Mouse (Mus musculus) MEL (cell line): ENCODE measurements around the gene Ndufs4. TPM values are rescaled to one million over a fixed set of nuclear protein-coding genes. Genes with fewer than 3 reads are reported as not detected.

Source experiments
- DNase-seq: peaks from one replicate; pipeline ENCODE4 v3.0.0; 2011; ENCODE audit warnings: low read depth, low spot score
- H3K27ac ChIP-seq: 2 replicates; pipeline ENCODE4 v1.5.1; 2012; ENCODE audit warnings: low read depth, mild to moderate bottlenecking, control low read depth, low read length, moderate library complexity; ENCODE audit not compliant: control insufficient read depth
- H3K27me3 ChIP-seq, 2 experiments: fragments of 150-350 bp in 1 of 2; sonication (generic) in 1 of 2; 2 replicates each; pipeline ENCODE4 v1.6.1; 2012; ENCODE audit warnings: low read length in 2 of 2, mild to moderate bottlenecking in 2 of 2, improper control_type of control experiment in 1 of 2, moderate library complexity in 1 of 2; ENCODE audit not compliant: insufficient read depth in 2 of 2, control insufficient read depth in 1 of 2
- H3K36me3 ChIP-seq, 2 experiments: 2 replicates each; pipeline ENCODE4 v1.6.1; 2012 to 2014; ENCODE audit warnings: low read length in 2 of 2, improper control_type of control experiment in 1 of 2, inconsistent platforms in 1 of 2, mild to moderate bottlenecking in 1 of 2; ENCODE audit not compliant: insufficient read depth in 2 of 2, control insufficient read depth in 1 of 2
- H3K4me1 ChIP-seq, 2 experiments: fragments of 150-350 bp in 1 of 2; sonication (generic) in 1 of 2; 2 replicates each; pipeline ENCODE4 v1.6.1; 2012; ENCODE audit warnings: low read length in 2 of 2, improper control_type of control experiment in 1 of 2, mild to moderate bottlenecking in 1 of 2; ENCODE audit not compliant: insufficient read depth in 2 of 2, control insufficient read depth in 1 of 2
- H3K4me3 ChIP-seq, 2 experiments: fragments of 150-350 bp in 1 of 2; sonication (generic) in 1 of 2; 2 replicates each; pipeline ENCODE4 v1.5.1; 2012; ENCODE audit warnings: low read depth in 2 of 2, low read length in 2 of 2, mild to moderate bottlenecking in 2 of 2, moderate library complexity in 2 of 2, control low read depth in 1 of 2, improper control_type of control experiment in 1 of 2; ENCODE audit not compliant: control insufficient read depth in 1 of 2, insufficient read depth in 1 of 2
- H3K79me2 ChIP-seq: 2 replicates; pipeline ENCODE4 v1.6.1; 2012; ENCODE audit warnings: mild to moderate bottlenecking, low read length, moderate library complexity; ENCODE audit not compliant: control insufficient read depth, poor library complexity, insufficient read depth
- H3K9ac ChIP-seq: 2 replicates; pipeline ENCODE4 v1.6.1; 2012; ENCODE audit warnings: low read depth, mild to moderate bottlenecking, control low read depth, low read length, moderate library complexity; ENCODE audit not compliant: control insufficient read depth, poor library complexity, severe bottlenecking
- H3K9me3 ChIP-seq: fragments of 150-350 bp; sonication (generic); replicated peaks from 2 replicates; pipeline ENCODE4 v1.6.1; 2012; ENCODE audit warnings: mild to moderate bottlenecking, low read length, improper control_type of control experiment, moderate library complexity; ENCODE audit not compliant: insufficient read depth
- CTCF ChIP-seq, 3 experiments: IDR thresholded peaks in 2 of 3; conservative IDR thresholded peaks in 1 of 3; 2 replicates each; pipeline ENCODE4 v1.5.1; 2011 to 2012; ENCODE audit warnings: low read length in 3 of 3, low read depth in 2 of 3, mild to moderate bottlenecking in 2 of 3, improper control_type of control experiment in 1 of 3, inconsistent platforms in 1 of 3, mixed read lengths in 1 of 3, moderate library complexity in 1 of 3; ENCODE audit not compliant: control insufficient read depth in 1 of 3, insufficient read depth in 1 of 3, poor library complexity in 1 of 3, severe bottlenecking in 1 of 3
- E2F4 ChIP-seq: IDR thresholded peaks from 2 replicates; pipeline ENCODE4 v1.6.1; 2011; ENCODE audit warnings: low read depth, low read length, improper control_type of control experiment, borderline replicate concordance
- ELF1 ChIP-seq: IDR thresholded peaks from 2 replicates; pipeline ENCODE4 v1.6.1; 2014; ENCODE audit warnings: low read depth, mild to moderate bottlenecking, inconsistent platforms, low read length, improper control_type of control experiment, moderate library complexity
- EP300 ChIP-seq, 2 experiments: IDR thresholded peaks; 2 replicates each; pipeline ENCODE4 v1.6.1; 2011; ENCODE audit warnings: improper control_type of control experiment in 2 of 2, low read length in 2 of 2, low read depth in 1 of 2, mild to moderate bottlenecking in 1 of 2
- ETS1 ChIP-seq: IDR thresholded peaks from 2 replicates; pipeline ENCODE4 v1.6.1; 2012; ENCODE audit warnings: low read depth, mild to moderate bottlenecking, inconsistent platforms, low read length, improper control_type of control experiment, moderate library complexity
- GABPA ChIP-seq: IDR thresholded peaks from 2 replicates; pipeline ENCODE4 v1.6.1; 2012; ENCODE audit warnings: low read depth, mild to moderate bottlenecking, inconsistent platforms, low read length, improper control_type of control experiment, moderate library complexity
- MAFK ChIP-seq: IDR thresholded peaks from 2 replicates; pipeline ENCODE4 v1.6.1; 2011; ENCODE audit warnings: low read depth, mild to moderate bottlenecking, low read length, improper control_type of control experiment, borderline replicate concordance
- MAX ChIP-seq: IDR thresholded peaks from 2 replicates; pipeline ENCODE4 v1.6.1; 2011; ENCODE audit warnings: low read length, improper control_type of control experiment
- MAZ ChIP-seq: IDR thresholded peaks from 2 replicates; pipeline ENCODE4 v1.6.1; 2012; ENCODE audit warnings: low read depth, mild to moderate bottlenecking, inconsistent platforms, low read length, improper control_type of control experiment
- MEF2A ChIP-seq: IDR thresholded peaks from 2 replicates; pipeline ENCODE4 v1.6.1; 2014; ENCODE audit warnings: low read depth, mild to moderate bottlenecking, inconsistent platforms, low read length, improper control_type of control experiment; ENCODE audit not compliant: poor library complexity, insufficient replicate concordance, severe bottlenecking; ENCODE audit errors: extremely low read depth
- MXI1 ChIP-seq: IDR thresholded peaks from 2 replicates; pipeline ENCODE4 v1.6.1; 2011; ENCODE audit warnings: mild to moderate bottlenecking, low read depth, low read length, improper control_type of control experiment
- MYB ChIP-seq: IDR thresholded peaks from 2 replicates; pipeline ENCODE4 v1.6.1; 2011; ENCODE audit warnings: mild to moderate bottlenecking, low read depth, low read length, improper control_type of control experiment
- POLR2A ChIP-seq, 2 experiments: IDR thresholded peaks; 2 replicates each; pipeline ENCODE4 v1.6.1; 2011 to 2012; ENCODE audit warnings: low read length in 2 of 2, mild to moderate bottlenecking in 2 of 2, control low read depth in 1 of 2, improper control_type of control experiment in 1 of 2, low read depth in 1 of 2, moderate library complexity in 1 of 2; ENCODE audit not compliant: control insufficient read depth in 1 of 2, insufficient read depth in 1 of 2, poor library complexity in 1 of 2
- POLR2AphosphoS2 ChIP-seq: IDR thresholded peaks from 2 replicates; pipeline ENCODE4 v1.6.1; 2011; ENCODE audit warnings: low read length, improper control_type of control experiment
- POLR2AphosphoS5 ChIP-seq: IDR thresholded peaks from 2 replicates; pipeline ENCODE4 v1.6.1; 2012; ENCODE audit warnings: low read depth, borderline replicate concordance, mild to moderate bottlenecking, inconsistent platforms, low read length, moderate library complexity, mixed read lengths
- SMC3 ChIP-seq: IDR thresholded peaks from 2 replicates; pipeline ENCODE4 v1.6.1; 2011; ENCODE audit warnings: low read depth, low read length, improper control_type of control experiment
- TAL1 ChIP-seq: IDR thresholded peaks from 2 replicates; pipeline ENCODE4 v1.6.1; 2012; ENCODE audit warnings: mild to moderate bottlenecking, inconsistent platforms, low read length, moderate library complexity, mixed read lengths
- TCF12 ChIP-seq: IDR thresholded peaks from 2 replicates; pipeline ENCODE4 v1.6.1; 2014; ENCODE audit warnings: low read depth, mild to moderate bottlenecking, inconsistent platforms, low read length, improper control_type of control experiment, moderate library complexity
- USF1 ChIP-seq: IDR thresholded peaks from 2 replicates; pipeline ENCODE4 v1.6.1; 2014; ENCODE audit warnings: low read depth, mild to moderate bottlenecking, inconsistent platforms, low read length, improper control_type of control experiment, moderate library complexity
- USF2 ChIP-seq, 2 experiments: IDR thresholded peaks; 2 replicates each; pipeline ENCODE4 v1.6.1; 2011 to 2012; ENCODE audit warnings: improper control_type of control experiment in 2 of 2, low read length in 2 of 2, borderline replicate concordance in 1 of 2, inconsistent platforms in 1 of 2, low read depth in 1 of 2, mild to moderate bottlenecking in 1 of 2; ENCODE audit not compliant: insufficient read depth in 1 of 2
- ZC3H11A ChIP-seq: IDR thresholded peaks from 2 replicates; pipeline ENCODE4 v1.6.1; 2012; ENCODE audit warnings: low read depth, mild to moderate bottlenecking, inconsistent platforms, low read length, improper control_type of control experiment
- ZMIZ1 ChIP-seq: IDR thresholded peaks from 2 replicates; pipeline ENCODE4 v1.6.1; 2012; ENCODE audit warnings: low read depth, mild to moderate bottlenecking, inconsistent platforms, low read length, improper control_type of control experiment, moderate library complexity
- ZNF384 ChIP-seq: IDR thresholded peaks from 2 replicates; pipeline ENCODE4 v1.6.1; 2012; ENCODE audit warnings: low read depth, mild to moderate bottlenecking, inconsistent platforms, low read length, improper control_type of control experiment
- polyA plus RNA-seq, 2 experiments: library from polyadenylated mRNA; stranded (reverse) in 1 of 2; unstranded in 1 of 2; fragments of >175 nt in 1 of 2; fragments of >200 nt in 1 of 2; gene quantifications; 2 replicates each; pipeline versions ENCODE4 v1.2.1 to v1.2.4; 2012; ENCODE audit warnings: low replicate concordance in 2 of 2, low read depth in 1 of 2; ENCODE audit not compliant: insufficient read length in 2 of 2, insufficient read depth in 1 of 2, missing spikeins in 1 of 2
- total RNA-seq: library from RNA; depleted of rRNA; stranded (reverse); fragments of 300-350 nt; gene quantifications from 2 replicates; pipeline ENCODE4 v1.2.3, GENCODE M21; 2012

Ndufs4 gene
- total and polyA plus RNA-seq, 3 experiments, result 76.8 to 176 TPM; not detected in 1

DNA sequence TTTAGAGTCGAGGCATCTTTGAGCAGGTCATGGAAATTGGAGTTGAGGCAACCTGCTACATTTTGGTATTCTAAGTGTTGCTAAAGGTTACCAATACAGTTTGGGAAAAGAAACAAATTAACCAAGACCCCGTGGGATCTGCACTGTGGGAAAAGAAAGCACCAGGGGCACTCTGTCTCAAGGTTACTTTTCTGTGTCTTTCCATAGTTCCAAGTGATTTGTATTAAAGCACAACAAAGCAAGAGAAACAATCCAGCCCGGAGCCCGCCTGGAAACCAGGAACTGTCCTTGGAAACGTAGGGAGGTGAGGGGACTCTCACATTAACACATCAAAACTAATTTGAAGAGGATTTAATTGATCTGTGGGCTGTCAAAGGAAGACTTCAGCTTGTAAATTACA lies 18.8 kb upstream of the Ndufs4 start:
- no peak for DNase-seq
- H3K9ac ChIP-seq, result no peak overlapping the region
- H3K27me3 ChIP-seq, result peaks cover 2 to 5% of the 10 kb centered on the region in 2 experiments
- no peaks in the 10 kb centered on the region for H3K4me1 ChIP-seq
- H3K27ac ChIP-seq, result no peak overlapping the region
- H3K36me3 ChIP-seq, result no peaks in the 10 kb centered on the region
- no peaks in the 10 kb centered on the region for H3K79me2 ChIP-seq
- TF ChIP-seq TAL1, result no peak
- TF ChIP-seq ZMIZ1, result no peak
- TF ChIP-seq TCF12, result no peak
- TF ChIP-seq MAX, result no peak
- no peak for TF ChIP-seq ELF1
- no peak for TF ChIP-seq MXI1
- no peak for TF ChIP-seq USF2 (IDR thresholded peaks at IDR 0.05; ENCODE audit: borderline replicate concordance in 1 of 2, insufficient read depth in 1 of 2, low read depth in 1 of 2, low read length in 2 of 2)
- TF ChIP-seq POLR2AphosphoS2, result no peak
- TF ChIP-seq EP300 (IDR thresholded peaks at IDR 0.05; ENCODE audit: low read depth in 1 of 2, low read length in 2 of 2), result no peak
- no peak for TF ChIP-seq USF1
- no peak for TF ChIP-seq SMC3
- no peak for TF ChIP-seq POLR2A (IDR thresholded peaks at IDR 0.05; ENCODE audit: control insufficient read depth in 1 of 2, insufficient read depth in 1 of 2, low read depth in 1 of 2, low read length in 2 of 2, poor library complexity in 1 of 2)
- no peak for TF ChIP-seq MAZ
- no peak for TF ChIP-seq GABPA
- TF ChIP-seq ZC3H11A, result no peak
- no peak for TF ChIP-seq MYB
- no peak for TF ChIP-seq MAFK
- no peak for TF ChIP-seq CTCF (IDR thresholded peaks at IDR 0.05 in 2 of 3, conservative IDR thresholded peaks at IDR 0.05 in 1 of 3; ENCODE audit: control insufficient read depth in 1 of 3, insufficient read depth in 1 of 3, low read depth in 2 of 3, low read length in 3 of 3, poor library complexity in 1 of 3, severe bottlenecking in 1 of 3)
- H3K4me3 ChIP-seq, result no peak overlapping the region
- no peaks in the 10 kb centered on the region for H3K9me3 ChIP-seq

DNA sequence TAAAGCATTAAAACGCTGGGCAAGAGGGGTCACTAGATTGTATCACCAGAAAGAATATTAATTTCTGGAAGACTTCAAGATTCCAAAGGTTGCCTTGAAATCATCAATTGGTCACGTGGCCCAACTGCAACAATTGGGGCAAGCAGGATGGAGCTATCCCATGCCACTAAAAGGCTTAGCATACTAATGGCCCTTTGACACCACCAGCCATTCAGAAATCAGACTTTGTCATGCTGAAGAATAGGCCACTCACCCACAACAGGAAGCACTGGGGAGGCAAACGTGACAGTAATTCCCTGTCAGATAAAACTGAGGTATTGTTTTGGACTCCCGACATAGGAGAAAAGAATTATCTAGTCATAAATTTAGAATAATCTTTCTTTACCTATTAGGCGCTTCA lies 18.4 kb upstream of the Ndufs4 start:
- DNase-seq, result no peak
- Histone ChIP-seq H3K4me3 (no peak overlapping the region), H3K9ac (no peak overlapping the region), H3K36me3 (no peaks in the 10 kb centered on the region), H3K4me1 (no peaks in the 10 kb centered on the region), H3K27ac (no peak overlapping the region), H3K27me3 (peaks cover 2 to 5% of the 10 kb centered on the region in 2 experiments), H3K9me3 (no peaks in the 10 kb centered on the region), H3K79me2 (no peaks in the 10 kb centered on the region)
- no peak for TF ChIP-seq E2F4
- no peak for TF ChIP-seq MEF2A
- TF ChIP-seq SMC3, result no peak
- no peak for TF ChIP-seq POLR2AphosphoS5
- no peak for TF ChIP-seq ETS1
- TF ChIP-seq ZC3H11A, result no peak
- no peak for TF ChIP-seq MAFK
- no peak for TF ChIP-seq ZNF384
- no peak for TF ChIP-seq USF1
- no peak for TF ChIP-seq MYB
- no peak for TF ChIP-seq MAX
- no peak for TF ChIP-seq POLR2AphosphoS2
- no peak for TF ChIP-seq TCF12
- no peak for TF ChIP-seq TAL1
- TF ChIP-seq MAZ, result no peak
- TF ChIP-seq MXI1, result no peak
- TF ChIP-seq EP300 (IDR thresholded peaks at IDR 0.05; ENCODE audit: low read depth in 1 of 2, low read length in 2 of 2), result no peak
